Mouse (Mus musculus): ENCODE results near the gene Ngfr.
A peak's percentile ranks its signal among the peaks of the same experiment; 100 is the strongest.
"Not testable (repeated sequence)": the region's sequence is repeated elsewhere in the genome, so short reads cannot be mapped to it uniquely, and the experiment has no call there.

Gene Ngfr

GRCm38 (mm10) chr11:95587423-95587951 is at the start of gene Ngfr:
Ngfr (minus strand) TSS chr11:95587735.
- DNase-seq (ENCODE audit: low spot score) = no peak

GRCm38 (mm10) chr11:95635030-95635429 is 47.5 kb upstream of the Ngfr start:
- DNase-seq (ENCODE audit: low spot score) = no peak

GRCm38 (mm10) chr11:95633512-95634000 is 46.0 kb upstream of the Ngfr start:
- no peak for DNase-seq (ENCODE audit: low spot score)

- DNase-seq (ENCODE audit: low spot score) = peak; percentile 58
Observed at GRCm38 (mm10) chr11:95632474-95632873, 44.9 kb upstream of the Ngfr start.

GRCm38 (mm10) chr11:95631301-95631700 is 43.8 kb upstream of the Ngfr start:
- DNase-seq (ENCODE audit: low spot score) = no peak

- no peak for DNase-seq (ENCODE audit: low spot score)
Observed at GRCm38 (mm10) chr11:95630558-95630957, 43.0 kb upstream of the Ngfr start.

GRCm38 (mm10) chr11:95622426-95622825 is 34.9 kb upstream of the Ngfr start:
- DNase-seq (ENCODE audit: low spot score) = no peak

- DNase-seq (ENCODE audit: low spot score) = no peak
Observed at GRCm38 (mm10) chr11:95621541-95622130, 34.1 kb upstream of the Ngfr start.

GRCm38 (mm10) chr11:95621010-95621409 is 33.5 kb upstream of the Ngfr start:
- DNase-seq (ENCODE audit: low spot score) = no peak

- no peak for DNase-seq (ENCODE audit: low spot score)
Observed at GRCm38 (mm10) chr11:95619886-95620444, 32.4 kb upstream of the Ngfr start.

- no peak for DNase-seq (ENCODE audit: low spot score)
Observed at GRCm38 (mm10) chr11:95619081-95619480, 31.5 kb upstream of the Ngfr start.

GRCm38 (mm10) chr11:95617785-95618465 is 30.4 kb upstream of the Ngfr start:
- DNase-seq (ENCODE audit: low spot score) = peak; percentile 28

- no peak for DNase-seq (ENCODE audit: low spot score)
Observed at GRCm38 (mm10) chr11:95614739-95615138, 27.2 kb upstream of the Ngfr start.

GRCm38 (mm10) chr11:95611283-95611682 is 23.7 kb upstream of the Ngfr start:
- DNase-seq (ENCODE audit: low spot score) = no peak

- DNase-seq (ENCODE audit: low spot score) = no peak
Observed at GRCm38 (mm10) chr11:95610391-95610902, 22.9 kb upstream of the Ngfr start.

GRCm38 (mm10) chr11:95609924-95610323 is 22.4 kb upstream of the Ngfr start:
- no peak for DNase-seq (ENCODE audit: low spot score)

GRCm38 (mm10) chr11:95607286-95607685 is 19.8 kb upstream of the Ngfr start:
- DNase-seq (ENCODE audit: low spot score) = not testable (repeated sequence)

GRCm38 (mm10) chr11:95598214-95599062 is 10.9 kb upstream of the Ngfr start:
- DNase-seq (ENCODE audit: low spot score) = no peak

GRCm38 (mm10) chr11:95597741-95598140 is 10.2 kb upstream of the Ngfr start:
- no peak for DNase-seq (ENCODE audit: low spot score)

GRCm38 (mm10) chr11:95596704-95597103 is 9.2 kb upstream of the Ngfr start:
- no peak for DNase-seq (ENCODE audit: low spot score)

GRCm38 (mm10) chr11:95596150-95596515 is 8.6 kb upstream of the Ngfr start:
- DNase-seq (ENCODE audit: low spot score) = no peak

Measured in left cerebral cortex, adult 11 months (tissue).